Mouse (Mus musculus) midbrain, embryonic 14.5 days (tissue): ENCODE data around the gene Kcnh1. TPM values are rescaled to one million over a fixed set of nuclear protein-coding genes. Genes with fewer than 3 reads are reported as not detected.

Experiments used
- ATAC-seq: fragments of 200-750 bp; cut with Nextera tagmentation; 2 replicates; pipeline ENCODE4 v1.8.0; 2017; ENCODE audit warnings: moderate number of reproducible peaks, moderate library complexity; ENCODE audit not compliant: low FRiP score, low TSS enrichment
- DNase-seq: peaks from one replicate; pipeline ENCODE4 v3.0.0-alpha.2; 2015
- H3K27ac ChIP-seq: fragments of 300-500 bp; sonication (generic); replicated peaks from 2 replicates; pipeline ENCODE4 v1.5.1; 2014; ENCODE audit warnings: mild to moderate bottlenecking, low read depth, low read length, moderate library complexity
- H3K27me3 ChIP-seq: fragments of 300-500 bp; sonication (generic); 2 replicates; pipeline ENCODE4 v1.6.1; 2014; ENCODE audit warnings: low read length, control low read depth, mixed read lengths; ENCODE audit not compliant: control insufficient read depth, insufficient read depth
- H3K36me3 ChIP-seq: fragments of 300-500 bp; sonication (generic); 2 replicates; pipeline ENCODE4 v1.6.1; 2014; ENCODE audit warnings: low read length, control low read depth; ENCODE audit not compliant: control insufficient read depth, insufficient read depth
- H3K4me1 ChIP-seq: fragments of 300-500 bp; sonication (generic); 2 replicates; pipeline ENCODE4 v1.6.1; 2014; ENCODE audit warnings: mild to moderate bottlenecking, antibody characterized with exemption, low read length, control low read depth; ENCODE audit not compliant: control insufficient read depth, insufficient read depth
- H3K4me2 ChIP-seq: fragments of 300-500 bp; sonication (generic); 2 replicates; pipeline ENCODE4 v1.6.1; 2014; ENCODE audit warnings: mild to moderate bottlenecking, low read length, moderate library complexity
- H3K4me3 ChIP-seq: fragments of 300-500 bp; sonication (generic); replicated peaks from 2 replicates; pipeline ENCODE4 v1.5.1; 2014; ENCODE audit warnings: low read depth, low read length
- H3K9ac ChIP-seq: fragments of 300-500 bp; sonication (generic); replicated peaks from 2 replicates; pipeline ENCODE4 v1.6.1; 2014; ENCODE audit warnings: mild to moderate bottlenecking, low read length, moderate library complexity
- H3K9me3 ChIP-seq: fragments of 300-500 bp; sonication (generic); 2 replicates; pipeline ENCODE4 v1.6.1; 2016; ENCODE audit warnings: low read length, control low read depth, mixed read lengths; ENCODE audit not compliant: control insufficient read depth
- WGBS: fragments of 180-500 bp; shearing (Covaris S2); extraction: QIAGEN DNeasy Blood & Tissue Kit; methylation state at CpG from one replicate; pipeline ENCODE4 v1.1.7; 2014; 5-methylcytosine and 5-hydroxymethylcytosine counted together
- polyA plus RNA-seq: library from polyadenylated mRNA; unstranded; fragments of >200 nt; fragmentation: Nextera tagmentation; extraction: Ambion mirVana; gene quantifications from 2 replicates; pipeline ENCODE4 v1.2.1, GENCODE M21; 2014

The Kcnh1 gene
- polyA plus RNA-seq, 1 experiment from 2014 or later, result 2.1 TPM

DNA sequence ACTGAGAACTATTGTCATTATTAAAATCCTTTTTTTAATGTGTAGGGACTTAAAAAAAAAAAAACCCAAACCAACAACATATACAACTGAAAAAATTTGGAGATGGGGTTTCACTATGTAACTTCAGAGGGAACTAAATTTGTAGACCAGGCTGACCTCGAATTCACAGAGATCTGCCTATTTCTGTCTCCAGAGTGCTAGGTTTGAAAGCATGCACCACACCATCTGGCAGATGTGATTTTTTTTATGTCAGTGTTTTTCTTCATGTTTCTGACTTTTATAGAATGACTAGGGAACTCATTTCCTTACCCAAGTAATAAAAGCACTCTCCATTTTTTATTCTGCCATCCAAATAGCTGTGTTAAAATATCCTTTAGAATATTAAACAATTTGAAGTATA lies 42.1 kb downstream of the Kcnh1 start:
- Histone ChIP-seq H3K27ac (no peak overlapping the region), H3K4me1 (no peaks in the 10 kb centered on the region), H3K4me2 (no peak overlapping the region), H3K9me3 (peaks cover 4% of the 10 kb centered on the region; the same call in 1 of the 2 replicates), H3K27me3 (no peaks in the 10 kb centered on the region), H3K4me3 (no peak overlapping the region), H3K36me3 (no peaks in the 10 kb centered on the region), H3K9ac (no peak overlapping the region)
- DNase-seq (no peak), ATAC-seq (no peak)
- WGBS, result 58% methylated on average over 1 of the region's 1 CpGs

DNA sequence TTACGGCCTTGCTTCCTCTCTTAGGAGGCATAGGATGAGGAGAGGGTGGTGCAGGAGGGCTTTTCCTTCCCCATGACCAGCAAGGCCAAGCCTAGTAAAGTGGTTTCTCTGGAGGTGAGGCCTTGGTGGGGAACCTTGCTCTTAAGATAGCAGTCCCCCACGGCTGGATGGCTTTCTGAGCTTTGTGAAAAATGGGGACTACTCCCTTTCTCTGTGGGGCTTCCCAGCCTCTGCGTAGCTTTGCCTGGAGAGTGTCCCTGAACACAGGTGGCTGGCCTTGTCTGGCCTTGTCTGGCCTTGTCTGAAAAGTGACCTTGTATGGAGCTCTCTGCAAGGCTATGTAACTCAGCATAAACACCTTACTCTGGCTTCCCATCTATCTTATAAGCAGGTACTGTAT lies 56.3 kb downstream of the Kcnh1 start:
- H3K36me3 ChIP-seq, result no peaks in the 10 kb centered on the region
- no peaks in the 10 kb centered on the region for H3K4me1 ChIP-seq
- WGBS, result 76% methylated on average over 3 of the region's 3 CpGs
- no peak for DNase-seq
- no peaks in the 10 kb centered on the region for H3K27me3 ChIP-seq
- H3K4me2 ChIP-seq, result no peak overlapping the region
- H3K9me3 ChIP-seq, result no peaks in the 10 kb centered on the region
- H3K9ac ChIP-seq, result no peak overlapping the region
- no peak overlapping the region for H3K27ac ChIP-seq
- H3K4me3 ChIP-seq, result no peak overlapping the region
- ATAC-seq, result no peak

DNA sequence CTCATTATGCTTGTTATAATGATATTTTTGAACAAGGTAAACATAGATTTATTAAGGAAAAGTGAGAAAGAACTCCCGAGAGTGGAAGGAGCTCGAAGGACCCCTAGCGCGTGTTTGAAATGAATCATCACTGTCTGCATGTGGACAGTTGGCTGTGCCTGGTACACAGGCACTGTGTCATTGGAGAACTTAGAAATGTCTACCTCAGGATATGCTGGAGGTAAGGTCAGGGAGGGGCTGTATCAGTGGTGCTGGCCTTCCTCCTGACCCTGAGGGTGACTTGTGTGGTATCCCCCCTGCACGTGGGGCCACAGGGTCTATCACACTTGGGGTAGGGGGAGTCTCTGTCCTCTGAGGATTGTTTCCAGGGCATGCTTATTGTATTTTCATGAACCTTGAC lies 68.6 kb downstream of the Kcnh1 start:
- H3K27ac ChIP-seq, result no peak overlapping the region
- 82% methylated on average over 5 of the region's 5 CpGs for WGBS
- H3K4me2 ChIP-seq, result no peak overlapping the region
- no peak overlapping the region for H3K9ac ChIP-seq
- H3K27me3 ChIP-seq, result no peaks in the 10 kb centered on the region
- H3K4me3 ChIP-seq, result no peak overlapping the region
- no peaks in the 10 kb centered on the region for H3K9me3 ChIP-seq
- H3K36me3 ChIP-seq, result no peaks in the 10 kb centered on the region
- no peak for DNase-seq
- H3K4me1 ChIP-seq, result no peaks in the 10 kb centered on the region
- no peak for ATAC-seq

DNA sequence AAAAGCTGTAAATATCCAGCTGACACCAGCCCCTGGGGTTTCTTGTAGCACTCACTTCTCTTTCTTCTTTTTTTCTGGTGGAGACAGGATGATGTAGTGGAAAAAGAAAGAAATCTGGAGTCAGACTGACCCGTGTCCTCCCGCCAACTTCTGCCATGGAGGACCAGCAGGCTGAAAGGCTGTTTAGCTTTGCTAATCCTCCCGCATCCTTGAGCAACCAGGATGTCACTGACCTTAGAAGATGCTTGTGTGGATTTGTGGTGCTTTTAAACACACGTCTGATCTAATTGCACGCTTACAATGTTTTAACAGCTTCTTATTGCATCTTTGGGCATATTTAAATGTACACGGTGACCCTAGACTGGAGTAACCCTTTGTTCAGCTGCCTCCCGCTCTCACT lies 69.0 kb downstream of the Kcnh1 start:
- H3K4me2 ChIP-seq, result no peak overlapping the region
- H3K36me3 ChIP-seq, result no peaks in the 10 kb centered on the region
- 57% methylated on average over 7 of the region's 7 CpGs for WGBS
- no peaks in the 10 kb centered on the region for H3K4me1 ChIP-seq
- no peaks in the 10 kb centered on the region for H3K27me3 ChIP-seq
- ATAC-seq (no peak), DNase-seq (no peak)
- no peak overlapping the region for H3K9ac ChIP-seq
- no peak overlapping the region for H3K4me3 ChIP-seq
- no peak overlapping the region for H3K27ac ChIP-seq
- no peaks in the 10 kb centered on the region for H3K9me3 ChIP-seq

DNA sequence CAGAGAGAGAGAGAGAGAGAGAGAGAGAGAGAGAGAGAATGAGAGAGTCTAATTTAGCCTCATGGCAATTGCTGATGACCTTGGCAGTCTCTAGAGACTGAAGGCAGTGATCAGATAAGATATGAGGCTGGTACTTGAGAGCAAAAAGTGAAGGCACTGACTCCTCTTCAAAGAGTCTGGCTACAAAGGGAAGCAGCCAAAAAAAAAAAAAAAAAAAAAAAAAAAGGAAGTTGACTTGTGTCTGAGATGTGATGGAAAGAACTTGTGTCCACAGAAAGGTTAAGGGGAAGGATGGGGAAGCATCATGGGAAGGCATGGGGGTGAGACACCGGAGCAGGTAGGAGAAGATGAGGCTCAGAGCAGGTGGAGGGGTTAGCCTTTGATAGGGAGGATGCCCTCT lies 75.1 kb downstream of the Kcnh1 start:
- Histone ChIP-seq H3K27ac (no peak overlapping the region), H3K27me3 (no peaks in the 10 kb centered on the region), H3K4me3 (no peak overlapping the region), H3K9me3 (no peaks in the 10 kb centered on the region), H3K4me1 (no peaks in the 10 kb centered on the region), H3K4me2 (no peak overlapping the region), H3K36me3 (no peaks in the 10 kb centered on the region), H3K9ac (no peak overlapping the region)
- ATAC-seq (no peak), DNase-seq (no peak)
- WGBS, result 95% methylated on average over 1 of the region's 1 CpGs

DNA sequence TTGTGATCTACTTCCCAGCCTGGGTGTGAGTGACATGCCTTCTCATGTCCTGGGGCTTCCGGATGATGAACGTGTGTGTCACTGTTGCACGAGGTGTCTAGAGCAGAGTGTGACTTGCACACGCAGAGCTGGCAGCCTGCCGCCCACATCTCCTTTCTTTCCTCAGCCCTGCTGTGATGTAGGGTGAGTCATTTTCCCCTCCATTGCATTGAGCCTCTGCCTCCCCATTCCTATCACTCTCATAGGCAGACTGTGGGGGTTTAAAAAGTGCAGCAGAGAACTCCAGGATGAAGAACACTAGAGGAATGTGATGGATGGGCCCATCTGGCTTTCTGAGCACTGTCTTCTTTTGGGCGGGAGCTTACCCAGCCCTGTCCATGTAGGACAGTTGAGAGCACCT lies 76.4 kb downstream of the Kcnh1 start:
- 97% methylated on average over 6 of the region's 6 CpGs for WGBS
- Histone ChIP-seq H3K4me3 (no peak overlapping the region), H3K9me3 (no peaks in the 10 kb centered on the region), H3K4me1 (no peaks in the 10 kb centered on the region), H3K36me3 (no peaks in the 10 kb centered on the region), H3K9ac (no peak overlapping the region), H3K27me3 (no peaks in the 10 kb centered on the region), H3K4me2 (no peak overlapping the region), H3K27ac (no peak overlapping the region)
- DNase-seq (no peak), ATAC-seq (no peak)

DNA sequence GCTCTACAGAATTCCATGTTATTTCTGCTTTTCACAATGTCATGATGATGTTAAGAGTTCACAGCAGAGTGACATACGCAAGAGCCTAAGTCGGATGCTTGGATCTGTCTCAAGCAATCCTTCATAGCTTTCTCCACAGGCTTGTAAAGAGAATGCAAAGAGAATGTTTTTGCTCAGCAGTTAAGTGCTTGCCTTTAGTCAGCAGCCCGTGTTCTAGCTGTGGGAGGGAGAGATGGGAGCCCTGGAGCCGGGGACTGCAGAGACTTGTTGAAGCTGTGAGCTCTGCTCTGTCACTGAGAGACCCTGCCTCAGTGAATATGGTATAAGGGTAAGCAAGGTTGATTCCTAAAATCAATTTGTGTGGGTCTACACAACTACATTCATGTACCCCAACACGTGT lies 78.3 kb downstream of the Kcnh1 start:
- Histone ChIP-seq H3K9me3 (no peaks in the 10 kb centered on the region), H3K4me2 (no peak overlapping the region), H3K4me1 (no peaks in the 10 kb centered on the region), H3K27me3 (no peaks in the 10 kb centered on the region), H3K9ac (no peak overlapping the region), H3K4me3 (no peak overlapping the region), H3K27ac (no peak overlapping the region), H3K36me3 (no peaks in the 10 kb centered on the region)
- WGBS, result 86% methylated on average over 5 of the region's 5 CpGs
- DNase-seq (no peak), ATAC-seq (no peak)

DNA sequence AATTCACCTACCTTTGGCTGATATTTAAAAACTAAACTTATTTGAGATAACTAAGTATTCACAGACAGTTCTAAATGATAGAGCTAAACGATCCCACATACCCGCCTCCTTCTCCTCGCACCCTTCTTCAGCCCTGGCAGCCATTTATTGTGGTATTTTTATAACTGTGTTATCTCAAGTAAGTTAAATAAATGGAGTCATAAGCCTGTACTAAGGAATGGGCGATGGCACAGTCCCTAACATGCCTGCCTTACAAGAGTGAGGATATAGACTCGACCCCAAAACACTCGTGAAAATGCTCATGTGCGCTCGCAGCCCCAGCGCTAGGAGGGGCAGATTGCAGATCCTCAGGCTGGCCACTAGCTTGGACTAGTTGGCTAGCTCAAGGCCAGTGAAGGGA lies 79.3 kb downstream of the Kcnh1 start:
- Histone ChIP-seq H3K4me1 (no peaks in the 10 kb centered on the region), H3K9me3 (no peaks in the 10 kb centered on the region), H3K27me3 (no peaks in the 10 kb centered on the region), H3K9ac (no peak overlapping the region), H3K27ac (no peak overlapping the region), H3K4me2 (no peak overlapping the region), H3K36me3 (no peaks in the 10 kb centered on the region), H3K4me3 (no peak overlapping the region)
- DNase-seq (no peak), ATAC-seq (no peak)
- WGBS, result 91% methylated on average over 9 of the region's 9 CpGs

DNA sequence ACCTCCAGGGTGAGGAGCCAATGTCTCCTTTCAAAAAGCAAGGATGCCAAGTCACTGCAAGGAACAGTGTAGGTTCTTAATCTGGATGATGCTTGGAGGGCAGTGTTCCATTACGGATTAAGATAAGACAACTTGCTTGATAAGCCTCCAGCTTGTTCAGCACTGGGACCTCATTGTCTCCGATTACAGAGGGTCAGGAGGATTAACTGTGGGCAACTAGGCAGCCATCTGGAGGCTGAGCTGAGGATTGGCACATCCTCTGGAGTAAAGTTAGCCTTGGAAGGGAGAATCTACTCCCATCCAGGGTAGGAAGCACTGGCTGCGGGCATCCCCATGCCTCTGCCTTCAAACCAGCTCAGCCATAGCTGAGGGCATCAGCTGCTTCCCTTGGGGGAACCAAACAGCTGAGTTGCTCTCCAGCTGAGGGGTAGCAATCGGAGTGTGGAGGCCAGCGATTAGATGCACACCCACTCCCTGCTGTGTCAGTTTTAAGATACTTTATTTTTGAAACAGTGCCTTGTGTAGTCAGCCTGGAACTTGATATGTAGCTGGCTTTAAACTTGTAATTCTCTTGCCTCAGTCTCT lies 87.3 kb downstream of the Kcnh1 start:
- no peak for ATAC-seq
- no peak overlapping the region for H3K4me2 ChIP-seq
- no peak overlapping the region for H3K27ac ChIP-seq
- no peaks in the 10 kb centered on the region for H3K27me3 ChIP-seq
- H3K9ac ChIP-seq, result no peak overlapping the region
- no peak overlapping the region for H3K4me3 ChIP-seq
- no peaks in the 10 kb centered on the region for H3K36me3 ChIP-seq
- H3K9me3 ChIP-seq, result no peaks in the 10 kb centered on the region
- no peak for DNase-seq
- 27% methylated on average over 5 of the region's 5 CpGs for WGBS
- H3K4me1 ChIP-seq, result no peaks in the 10 kb centered on the region
